Mouse (Mus musculus) MEL (cell line): ENCODE data around the gene Dus2.

Source experiments
- CTCF ChIP-seq, 3 experiments: IDR thresholded peaks in 2 of 3; conservative IDR thresholded peaks in 1 of 3; 2 replicates each; pipeline ENCODE4 v1.5.1; 2011 to 2012; ENCODE audit warnings: low read length in 3 of 3, low read depth in 2 of 3, mild to moderate bottlenecking in 2 of 3, improper control_type of control experiment in 1 of 3, inconsistent platforms in 1 of 3, mixed read lengths in 1 of 3, moderate library complexity in 1 of 3; ENCODE audit not compliant: control insufficient read depth in 1 of 3, insufficient read depth in 1 of 3, poor library complexity in 1 of 3, severe bottlenecking in 1 of 3
- EP300 ChIP-seq, 2 experiments: IDR thresholded peaks; 2 replicates each; pipeline ENCODE4 v1.6.1; 2011; ENCODE audit warnings: improper control_type of control experiment in 2 of 2, low read length in 2 of 2, low read depth in 1 of 2, mild to moderate bottlenecking in 1 of 2
- ETS1 ChIP-seq: IDR thresholded peaks from 2 replicates; pipeline ENCODE4 v1.6.1; 2012; ENCODE audit warnings: low read depth, mild to moderate bottlenecking, inconsistent platforms, low read length, improper control_type of control experiment, moderate library complexity
- GATA1 ChIP-seq: IDR thresholded peaks from 2 replicates; pipeline ENCODE4 v1.6.1; 2011; ENCODE audit warnings: low read depth, low read length, improper control_type of control experiment
- HCFC1 ChIP-seq: IDR thresholded peaks from 2 replicates; pipeline ENCODE4 v1.6.1; 2012; ENCODE audit warnings: low read depth, mild to moderate bottlenecking, inconsistent platforms, low read length, improper control_type of control experiment, moderate library complexity
- KAT2A ChIP-seq: conservative IDR thresholded peaks from 2 replicates; pipeline ENCODE4 v1.6.1; 2012; ENCODE audit warnings: low read depth, low read length, improper control_type of control experiment, inconsistent platforms
- MAX ChIP-seq: IDR thresholded peaks from 2 replicates; pipeline ENCODE4 v1.6.1; 2011; ENCODE audit warnings: low read length, improper control_type of control experiment
- POLR2A ChIP-seq, 2 experiments: IDR thresholded peaks; 2 replicates each; pipeline ENCODE4 v1.6.1; 2011 to 2012; ENCODE audit warnings: low read length in 2 of 2, mild to moderate bottlenecking in 2 of 2, control low read depth in 1 of 2, improper control_type of control experiment in 1 of 2, low read depth in 1 of 2, moderate library complexity in 1 of 2; ENCODE audit not compliant: control insufficient read depth in 1 of 2, insufficient read depth in 1 of 2, poor library complexity in 1 of 2
- TBP ChIP-seq: IDR thresholded peaks from 2 replicates; pipeline ENCODE4 v1.8.0; 2011; ENCODE audit warnings: low read depth, low read length, improper control_type of control experiment
- ZC3H11A ChIP-seq: IDR thresholded peaks from 2 replicates; pipeline ENCODE4 v1.6.1; 2012; ENCODE audit warnings: low read depth, mild to moderate bottlenecking, inconsistent platforms, low read length, improper control_type of control experiment
- ZNF384 ChIP-seq: IDR thresholded peaks from 2 replicates; pipeline ENCODE4 v1.6.1; 2012; ENCODE audit warnings: low read depth, mild to moderate bottlenecking, inconsistent platforms, low read length, improper control_type of control experiment

- TF ChIP-seq KAT2A (no peak), CTCF (IDR thresholded peaks at IDR 0.05 in 2 of 3, conservative IDR thresholded peaks at IDR 0.05 in 1 of 3; ENCODE audit: control insufficient read depth in 1 of 3, insufficient read depth in 1 of 3, low read depth in 2 of 3, low read length in 3 of 3, poor library complexity in 1 of 3, severe bottlenecking in 1 of 3) (no peak), POLR2A (IDR thresholded peaks at IDR 0.05; ENCODE audit: control insufficient read depth in 1 of 2, insufficient read depth in 1 of 2, low read depth in 1 of 2, low read length in 2 of 2, poor library complexity in 1 of 2) (no peak), GATA1 (no peak), ZC3H11A (no peak), ETS1 (no peak), MAX (no peak), EP300 (IDR thresholded peaks at IDR 0.05; ENCODE audit: low read depth in 1 of 2, low read length in 2 of 2) (no peak), TBP (no peak), HCFC1 (no peak), ZNF384 (no peak)
These were observed 65.4 kb downstream of the Dus2 start for GRCm38 (mm10) chr8:106056455-106056982.
